Mouse (Mus musculus): Measurements from ENCODE around the gene Gramd1a.

GRCm38 (mm10) chr7:31150566-31151300 lies 5.0 kb downstream of the Gramd1a start:
- TF ChIP-seq POLR2A (IDR thresholded peaks at IDR 0.05; ENCODE audit: borderline replicate concordance, control insufficient read depth, low read depth, low read length) (peak; percentile 31; the same call in 1 of the 2 replicates), CTCF (IDR thresholded peaks at IDR 0.05; ENCODE audit: control insufficient read depth, insufficient read depth, low read length) (0 out of 2 replicates have a peak, but pooled peaks have one; percentile 1)

All from bone marrow, adult 2 months (tissue).